Mouse (Mus musculus): ENCODE data around the gene Pde6h.

GRCm38 (mm10) chr6:136898954-136899353, 24.7 kb upstream of the Pde6h start:
- TF ChIP-seq CTCF (IDR thresholded peaks at IDR 0.05; ENCODE audit: borderline replicate concordance, extremely low read depth, insufficient read depth, insufficient read length) (no peak), POLR2A (IDR thresholded peaks at IDR 0.05; ENCODE audit: borderline replicate concordance, extremely low read depth, insufficient read depth, insufficient read length, poor library complexity, severe bottlenecking) (no peak)
